In genomic region chr3:87617811-87618130, GRCm38 (mm10) we compare ENCODE assay signal across 8 mouse cellular contexts. TPM values are rescaled to one million over a fixed set of nuclear protein-coding genes. Genes with fewer than 3 reads are reported as not detected.
A peak's percentile ranks its signal among the peaks of the same experiment; 100 is the strongest.
DNase-seq lines count a peak whose midpoint lies in the region; ATAC-seq and TF ChIP-seq lines count a peak whose summit lies in the region.

No protein-coding gene starts in this region.

- peak overlapping the region; percentile 93 for H3K4me2 ChIP-seq in hindbrain, embryonic 15.5 days
- H3K4me2 ChIP-seq in midbrain, embryonic 16.5 days (ENCODE audit: low read length), result peak overlapping the region; percentile 91

- no peak for DNase-seq in layer of hippocampus, adult 2 months (ENCODE audit: low spot score in 2 of 2)
- no peak for DNase-seq in layer of hippocampus, postnatal 36 days
- DNase-seq in brain, adult 2 months (ENCODE audit: low read depth, low spot score), result peak; percentile 66
- no peak for DNase-seq in urinary bladder, postnatal 36 days (ENCODE audit: low spot score in 2 of 2)
- DNase-seq in thymus, postnatal 0 days (ENCODE audit: low spot score), result no peak

- H3K4me3 ChIP-seq in layer of hippocampus, adult 2 months, result peak overlapping the region; percentile 94
- peak overlapping the region; percentile 80 for H3K4me3 ChIP-seq in hindbrain, embryonic 15.5 days
- peak overlapping the region; percentile 88 for H3K4me3 ChIP-seq in midbrain, embryonic 16.5 days (ENCODE audit: low read depth, low read length)

- no peak for ATAC-seq in hindbrain, embryonic 15.5 days (ENCODE audit: low FRiP score, low read depth)
- 0 out of 2 replicates have a peak, but pooled peaks have one; percentile 3 for ATAC-seq in midbrain, embryonic 16.5 days
- ATAC-seq in erythroid progenitor cell, adult 5-6 weeks (replicated peaks; ENCODE audit: low FRiP score, poor library complexity, severe bottlenecking), result no peak

- WGBS in hindbrain, embryonic 15.5 days, result under 1% methylated on average over 6 of the region's 6 CpGs
- under 1% methylated on average over 6 of the region's 6 CpGs for WGBS in midbrain, embryonic 16.5 days

- H3K4me1 ChIP-seq in hindbrain, embryonic 15.5 days (replicated peaks), result peaks cover 46% of the 10 kb centered on the region
- H3K4me1 ChIP-seq in midbrain, embryonic 16.5 days (ENCODE audit: control insufficient read depth, insufficient read depth, low read length), result peaks cover 36% of the 10 kb centered on the region

- peak overlapping the region; percentile 84 for H3K9ac ChIP-seq in hindbrain, embryonic 15.5 days
- H3K9ac ChIP-seq in midbrain, embryonic 16.5 days (ENCODE audit: low read depth, low read length), result peak overlapping the region; percentile 93

- H3K36me3 ChIP-seq in hindbrain, embryonic 15.5 days, result no peaks in the 10 kb centered on the region
- no peaks in the 10 kb centered on the region for H3K36me3 ChIP-seq in midbrain, embryonic 16.5 days (ENCODE audit: control insufficient read depth, insufficient read depth, low read length)

- H3K9me3 ChIP-seq in hindbrain, embryonic 15.5 days, result no peaks in the 10 kb centered on the region
- H3K9me3 ChIP-seq in midbrain, embryonic 16.5 days (replicated peaks; ENCODE audit: control insufficient read depth, low read length, poor library complexity, severe bottlenecking), result no peaks in the 10 kb centered on the region

- no peak for TF ChIP-seq CTCF in layer of hippocampus, adult 2 months (conservative IDR thresholded peaks at IDR 0.05)

- H3K27ac ChIP-seq in layer of hippocampus, adult 2 months, result peak overlapping the region; percentile 91
- peak overlapping the region; percentile 92 for H3K27ac ChIP-seq in hindbrain, embryonic 15.5 days (replicated peaks)
- peak overlapping the region; percentile 94 for H3K27ac ChIP-seq in midbrain, embryonic 16.5 days (ENCODE audit: low read length)

- H3K27me3 ChIP-seq in hindbrain, embryonic 15.5 days, result no peaks in the 10 kb centered on the region
- H3K27me3 ChIP-seq in midbrain, embryonic 16.5 days (ENCODE audit: control insufficient read depth, insufficient read depth, low read depth, low read length), result no peaks in the 10 kb centered on the region

RNA-seq across cellular contexts. Expression of gene Arhgef11, which starts 0.4 kb away (rescaled TPM):
- 10 to 100 TPM; 60.6 to 61.5 TPM for total RNA-seq in layer of hippocampus, adult 2 months (2021)
- 10 to 100 TPM; 60.5 to 62.4 TPM for total RNA-seq in layer of hippocampus, postnatal 36 days (2021)
- 22.0 and 23.7 TPM in 2 replicates for polyA plus RNA-seq in hindbrain, embryonic 15.5 days (2015; fragmentation: Nextera tagmentation; extraction: Ambion mirVana)
- polyA plus RNA-seq in midbrain, embryonic 16.5 days (2015; fragmentation: Nextera tagmentation; extraction: Ambion mirVana), result 26.2 and 26.5 TPM in 2 replicates
- total RNA-seq in erythroid progenitor cell, adult 5-6 weeks (2015; ENCODE audit: low replicate concordance), result 2.5 and 4.0 TPM in 2 replicates
- 1.0 and 1.6 TPM in 2 replicates for total RNA-seq in erythroid progenitor cell, adult 5-6 weeks (2017; ENCODE audit: low replicate concordance)
- polyA plus RNA-seq in thymus, postnatal 0 days (2015; fragmentation: Nextera tagmentation; extraction: Ambion mirVana), result 4.0 and 4.8 TPM in 2 replicates

Comparison
In these comparisons a context has a peak if more than half of its experiments do, and no peak if none do; other contexts are left out.
1. RNA of gene Arhgef11, which starts 0.4 kb away (total RNA-seq): 60.5 to 62.4 TPM in layer of hippocampus, postnatal 36 days and 60.6 to 61.5 TPM in layer of hippocampus, adult 2 months; 1.0 to 4.0 TPM in erythroid progenitor cell, adult 5-6 weeks; every median in the first group is over 10 times any median in the second.
2. Peak in every context shown above with its lines, with median percentiles within 50 percentile points of each other: H3K27ac ChIP-seq and H3K4me3 ChIP-seq.